Mouse (Mus musculus): ENCODE results near the gene BC051665.
A peak's percentile ranks its signal among the peaks of the same experiment; 100 is the strongest.

BC051665 gene

DNA sequence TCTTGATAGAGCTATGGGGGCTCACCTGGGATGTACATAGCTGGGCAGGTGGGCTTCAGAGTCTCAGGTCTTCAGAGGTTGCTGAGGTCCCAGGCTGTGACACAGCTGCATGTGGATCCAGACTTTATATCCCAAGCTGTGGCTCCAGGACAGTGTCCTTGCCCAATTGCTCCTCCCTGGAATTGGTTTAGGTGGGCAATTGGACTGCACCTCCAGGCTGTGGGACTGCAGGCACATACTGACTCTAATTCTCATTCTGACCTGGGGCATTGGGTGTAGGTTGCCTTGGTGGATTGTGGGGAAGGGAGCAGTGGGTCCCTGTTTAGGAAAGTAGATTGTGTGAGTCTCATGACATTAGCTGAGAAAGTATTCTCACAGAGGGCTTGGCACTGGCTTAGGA, at the start of gene BC051665:
BC051665 (minus strand) TSS at position 101 of the 400 bp plus-strand sequence.
- DNase-seq (ENCODE audit: low spot score) = no peak

DNA sequence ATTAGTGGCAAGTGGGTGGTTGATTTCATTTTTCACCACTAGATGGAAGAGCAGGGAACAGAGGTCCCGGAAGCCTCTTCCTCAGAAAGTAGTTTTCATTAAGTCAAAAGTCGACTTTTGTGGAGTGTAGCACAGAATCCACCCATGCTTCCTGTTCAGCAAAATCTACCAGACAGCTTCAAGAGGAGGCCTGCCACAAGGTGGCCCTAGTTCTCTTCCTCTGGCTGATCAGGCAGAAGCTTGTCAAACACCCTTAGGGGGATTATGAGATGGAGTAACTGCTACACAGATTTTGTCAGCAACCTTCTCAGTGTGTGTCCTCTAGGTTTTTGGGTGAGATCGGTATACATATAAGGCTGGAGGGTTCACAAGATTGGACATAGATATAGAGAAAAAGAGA, 39.9 kb upstream of the BC051665 start:
- DNase-seq (ENCODE audit: low spot score) = peak; percentile 70

DNA sequence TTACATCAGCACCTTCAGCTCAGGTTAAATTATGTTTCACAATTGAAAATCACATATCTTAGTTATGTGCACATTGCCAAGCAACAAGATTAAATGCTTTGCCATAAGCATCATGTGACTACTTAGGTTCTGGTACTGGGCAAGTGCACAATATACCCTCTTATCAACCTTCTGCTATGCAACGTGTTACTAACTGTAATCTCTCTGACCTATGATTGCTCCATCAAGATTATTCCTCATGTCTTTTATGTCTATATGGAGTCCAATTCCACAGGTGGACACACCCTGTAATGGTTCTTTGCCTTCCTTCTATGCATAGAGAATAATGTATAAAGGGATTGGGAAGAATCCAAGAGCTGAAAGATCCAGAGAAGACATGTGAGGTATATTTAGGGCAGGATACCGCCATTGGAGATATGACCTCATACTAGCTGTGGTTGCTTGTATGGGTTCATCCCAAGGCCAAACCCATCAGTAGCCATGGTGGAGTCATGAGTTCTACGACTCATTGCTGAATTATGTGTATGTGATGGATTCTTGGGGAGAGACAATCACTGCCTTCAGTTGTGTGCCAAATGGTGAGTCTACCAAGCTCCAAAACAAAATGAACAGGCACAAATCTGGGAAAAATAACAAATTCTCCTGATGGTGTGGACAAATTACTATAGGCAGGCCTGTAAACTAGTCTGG, 34.5 kb upstream of the BC051665 start:
- no peak for DNase-seq (ENCODE audit: low spot score)

DNA sequence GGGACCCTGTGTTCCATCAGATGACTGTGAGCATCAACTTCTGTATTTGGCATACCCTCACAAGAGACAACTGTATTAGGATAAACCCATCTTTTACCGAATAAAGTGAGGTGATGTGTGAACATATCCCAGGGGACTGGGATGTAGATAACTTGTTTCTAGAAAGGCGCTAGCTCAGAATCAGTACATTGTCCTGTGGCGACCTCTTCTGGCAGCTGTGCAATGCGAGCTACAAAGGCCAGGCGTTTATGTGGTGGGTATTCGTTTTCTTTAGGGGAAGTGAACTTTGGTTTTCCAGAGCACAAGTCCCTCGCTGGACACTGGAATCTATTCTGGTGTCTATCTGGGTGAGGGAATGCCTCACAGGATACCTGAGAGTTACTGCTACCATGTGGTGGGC, 33.3 kb upstream of the BC051665 start:
- no peak for DNase-seq (ENCODE audit: low spot score)

DNA sequence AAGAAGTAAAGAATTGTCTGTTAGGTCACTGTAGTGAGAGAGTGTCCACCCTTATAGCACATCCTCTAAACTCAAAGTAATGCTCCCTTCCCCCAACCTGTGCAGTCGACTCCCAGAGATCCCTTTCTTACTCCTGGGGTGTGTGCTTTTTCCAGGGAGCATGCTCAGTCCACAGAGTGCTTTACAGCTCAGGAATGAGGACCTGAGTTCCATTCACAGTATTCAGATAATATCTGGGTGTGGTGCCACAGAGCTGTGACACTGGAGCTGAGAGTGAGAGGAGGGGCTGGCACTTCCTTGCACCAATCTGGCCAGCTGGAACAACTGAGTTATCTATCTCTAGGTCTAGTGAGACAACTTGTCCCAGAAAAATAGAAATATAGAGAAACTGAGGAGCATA, 27.6 kb upstream of the BC051665 start:
- no peak for DNase-seq (ENCODE audit: low spot score)

DNA sequence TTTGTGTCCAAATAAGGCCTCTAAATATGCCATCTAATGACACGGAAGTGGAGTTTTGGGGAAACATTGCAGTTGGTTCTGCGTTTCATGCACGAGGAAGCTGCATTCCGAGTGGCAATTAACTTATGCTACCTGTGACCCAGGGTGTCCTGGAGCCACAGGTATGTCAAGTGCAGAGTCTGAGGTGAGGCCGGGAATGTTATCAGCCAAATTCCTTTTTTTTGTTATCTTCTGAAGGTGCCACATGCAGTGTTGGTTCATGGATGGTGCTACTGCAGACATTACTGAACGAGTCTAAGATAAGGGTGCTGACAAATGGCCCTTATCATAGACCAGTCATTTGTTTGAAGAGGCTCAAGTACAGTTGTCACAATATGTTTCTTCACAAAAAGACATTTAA, 26.6 kb upstream of the BC051665 start:
- DNase-seq (ENCODE audit: low spot score) = no peak

DNA sequence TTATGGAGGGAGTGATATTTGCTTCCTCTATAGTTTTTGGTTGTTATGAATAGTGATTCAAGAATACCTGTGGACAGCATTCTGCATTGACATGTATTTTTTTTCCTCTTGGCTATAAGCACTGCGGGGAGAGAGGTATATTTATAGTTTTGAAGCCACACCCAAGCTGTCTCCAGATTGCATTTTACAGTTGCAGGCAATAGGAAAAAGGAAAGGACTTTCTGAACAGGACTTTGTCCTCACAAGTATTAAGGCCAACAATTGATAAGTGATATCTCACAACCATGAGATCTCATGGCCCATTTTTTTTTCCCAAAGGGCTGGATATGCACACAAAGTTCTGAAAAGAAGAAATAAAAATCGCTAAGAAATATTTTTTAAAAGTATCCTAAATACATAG, 23.5 kb upstream of the BC051665 start:
- no peak for DNase-seq (ENCODE audit: low spot score)

DNA sequence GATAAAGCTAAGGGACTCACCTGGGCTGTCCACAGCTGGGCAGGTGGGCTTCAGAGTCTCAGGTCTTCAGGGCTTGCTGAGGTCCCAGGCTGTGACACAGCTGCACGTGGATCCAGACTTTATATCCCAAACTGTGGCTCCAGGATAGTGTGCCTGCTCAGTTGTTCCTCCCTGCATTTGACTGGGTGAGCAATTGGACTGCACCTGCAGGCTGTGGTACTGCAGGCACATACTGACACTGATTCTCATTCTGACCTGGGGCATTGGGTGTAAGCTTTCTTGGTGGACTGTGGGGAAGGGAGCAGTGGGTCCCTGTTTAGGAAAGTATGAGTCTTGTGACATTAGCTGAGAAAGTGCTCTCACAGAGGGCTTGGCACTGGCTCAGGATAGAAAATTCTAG, 16.6 kb upstream of the BC051665 start, which contains the start of gene Ctsll3:
Ctsll3 (minus strand) TSS at position 101 of the 400 bp plus-strand sequence.
- no peak for DNase-seq (ENCODE audit: low spot score)

DNA sequence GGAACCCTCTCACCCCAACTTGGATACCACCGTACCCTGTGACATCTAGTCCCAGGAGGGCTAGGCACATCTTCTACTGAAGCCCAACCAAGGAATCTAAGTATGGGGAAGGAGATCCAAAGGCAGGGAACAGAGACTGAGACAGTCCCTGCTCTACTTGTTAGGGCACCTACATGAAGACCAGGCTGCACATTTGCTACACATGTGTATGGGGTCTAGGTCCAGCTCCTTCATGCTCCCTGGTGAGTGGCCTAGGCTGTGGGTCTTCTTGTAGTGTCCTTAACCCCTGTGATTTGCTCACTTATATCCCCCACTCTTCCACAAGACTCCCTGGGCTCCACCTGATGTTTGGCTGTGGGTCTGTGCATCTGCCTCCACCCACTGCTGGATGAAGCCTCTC, 3.3 kb upstream of the BC051665 start:
- DNase-seq (ENCODE audit: low spot score) = no peak

DNA sequence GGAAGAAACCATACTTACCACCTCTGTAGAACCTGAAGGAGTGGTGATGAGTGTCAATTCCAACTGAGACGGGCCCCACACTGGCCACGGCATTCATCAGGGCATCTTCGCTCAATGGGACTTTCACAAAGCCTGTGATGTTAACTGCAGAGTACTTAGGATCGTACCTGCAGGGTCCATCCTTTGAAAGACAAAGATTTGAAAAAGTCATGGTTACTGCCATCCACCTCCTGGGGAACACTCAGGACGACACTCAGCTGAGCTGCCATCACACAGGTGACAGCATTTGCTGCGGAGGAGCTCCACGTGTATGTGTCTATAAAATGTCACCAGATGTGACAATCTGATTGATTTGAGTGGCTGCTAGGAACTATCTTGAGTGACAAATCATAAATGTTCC, 2.9 kb downstream of the BC051665 start:
- no peak for DNase-seq (ENCODE audit: low spot score)

DNA sequence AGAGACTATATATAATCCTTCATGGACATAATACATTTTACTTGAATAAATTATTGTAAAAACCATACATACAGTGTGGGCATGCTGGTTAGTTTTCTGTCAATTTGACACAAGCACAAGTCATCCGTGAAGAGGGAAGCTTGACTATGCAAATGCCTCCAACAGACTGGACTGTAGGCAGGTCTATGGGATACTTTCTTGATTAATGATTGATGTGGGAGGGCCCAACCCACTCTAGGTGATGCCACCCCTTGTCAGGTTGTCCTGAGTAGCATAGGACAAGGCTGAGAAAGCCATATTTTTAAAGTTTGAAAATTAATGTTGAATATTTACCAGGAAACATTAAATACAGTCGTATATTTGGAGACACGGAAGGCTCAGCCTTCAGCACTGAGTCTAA, 5.6 kb downstream of the BC051665 start:
- DNase-seq (ENCODE audit: low spot score) = no peak

DNA sequence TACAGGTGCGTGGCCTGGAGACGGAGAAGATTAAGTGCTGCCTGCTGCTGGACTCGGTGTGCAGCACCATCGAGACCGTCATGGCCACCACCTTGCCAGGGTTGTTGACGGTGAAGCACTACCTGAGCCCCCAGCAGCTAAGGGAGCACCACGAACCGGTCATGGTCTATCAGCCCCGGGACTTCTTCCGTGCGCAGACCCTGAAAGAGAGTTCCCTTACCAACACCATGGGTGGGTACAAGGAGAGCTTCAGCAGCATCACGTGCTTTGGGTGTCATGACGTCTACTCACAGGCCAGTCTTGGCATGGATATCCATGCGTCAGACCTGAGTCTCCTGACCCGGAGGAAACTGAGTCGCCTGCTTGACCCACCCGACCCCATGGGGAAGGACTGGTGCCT, 25.0 kb downstream of the BC051665 start:
- DNase-seq (ENCODE audit: low spot score) = no peak

DNA sequence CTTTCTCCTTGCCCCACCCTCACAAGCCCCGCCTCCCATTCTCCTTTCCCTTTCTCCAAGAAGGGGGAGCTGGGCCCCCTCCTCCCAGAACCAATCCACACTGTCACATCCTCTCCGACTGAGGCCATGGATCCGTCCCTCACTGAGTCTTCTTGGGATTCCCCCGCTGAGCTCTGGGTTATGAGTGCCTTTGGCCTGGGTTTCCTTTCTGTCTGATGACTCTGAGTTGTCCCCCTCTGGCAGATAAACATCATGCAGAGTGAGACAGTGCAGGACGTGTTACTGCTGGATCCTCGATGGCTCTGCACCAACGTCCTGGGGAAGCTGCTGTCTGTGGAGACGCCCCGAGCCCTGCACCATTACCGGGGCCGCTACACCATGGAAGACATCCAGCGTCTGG, 25.8 kb downstream of the BC051665 start:
- DNase-seq (ENCODE audit: low spot score) = no peak

DNA sequence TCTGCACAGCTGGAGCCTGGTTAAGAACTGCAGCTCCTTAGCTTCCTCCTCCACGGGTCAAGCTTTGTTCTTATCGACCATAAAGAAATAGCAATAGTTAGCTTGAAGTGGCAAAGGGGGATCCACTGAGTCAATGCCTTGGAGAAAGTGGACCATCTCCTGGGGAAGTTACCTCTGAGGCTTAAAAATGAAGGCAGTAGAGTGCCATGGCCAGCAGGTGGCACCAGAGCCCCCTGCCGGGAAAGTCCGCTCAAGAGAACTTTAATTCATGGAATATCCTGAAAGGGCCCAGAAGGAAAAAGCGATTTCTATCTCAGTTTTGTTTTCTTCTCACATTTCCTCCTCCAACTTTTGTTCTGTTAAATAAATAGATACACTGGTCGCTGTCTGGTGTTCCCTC, 27.0 kb downstream of the BC051665 start:
- DNase-seq (ENCODE audit: low spot score) = peak; percentile 13

DNA sequence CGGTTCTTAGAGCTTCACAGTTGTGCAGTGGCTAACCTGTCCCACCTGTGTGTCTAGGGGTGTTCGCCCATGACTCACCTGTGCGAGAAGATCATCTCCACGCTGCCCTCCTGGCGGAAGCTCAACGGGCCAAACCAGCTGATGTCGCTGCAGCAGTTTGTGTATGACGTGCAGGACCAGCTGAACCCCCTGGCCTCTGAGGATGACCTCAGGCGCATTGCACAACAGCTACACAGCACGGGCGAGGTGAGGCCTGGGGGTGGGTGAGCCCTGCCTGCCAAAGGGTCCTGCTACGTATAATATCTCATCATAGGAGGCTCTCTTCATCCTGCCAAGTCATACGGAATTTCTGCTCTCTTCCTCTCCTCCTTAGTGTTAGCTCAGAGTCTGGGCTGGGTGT, 28.9 kb downstream of the BC051665 start:
- no peak for DNase-seq (ENCODE audit: low spot score)

DNA sequence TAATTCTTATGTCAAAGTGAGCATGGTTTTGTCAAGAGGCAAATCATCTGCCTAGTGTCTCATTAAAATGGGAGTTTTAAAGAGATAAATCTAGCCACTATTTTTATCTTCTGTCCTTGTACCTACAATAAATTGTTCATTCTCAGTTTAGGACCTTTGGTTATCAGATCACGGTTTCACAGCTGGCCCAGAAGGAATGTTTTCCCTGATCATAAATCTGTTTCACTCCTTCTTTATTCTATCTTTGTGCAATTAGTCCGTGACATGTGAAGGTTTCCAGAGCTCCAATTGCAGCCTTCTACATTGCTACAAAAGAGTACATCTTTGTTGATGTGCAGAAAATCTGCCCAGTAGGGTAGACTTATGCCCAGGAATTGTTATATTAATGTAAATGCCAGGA, 30.9 kb downstream of the BC051665 start:
- DNase-seq (ENCODE audit: low spot score) = no peak

DNA sequence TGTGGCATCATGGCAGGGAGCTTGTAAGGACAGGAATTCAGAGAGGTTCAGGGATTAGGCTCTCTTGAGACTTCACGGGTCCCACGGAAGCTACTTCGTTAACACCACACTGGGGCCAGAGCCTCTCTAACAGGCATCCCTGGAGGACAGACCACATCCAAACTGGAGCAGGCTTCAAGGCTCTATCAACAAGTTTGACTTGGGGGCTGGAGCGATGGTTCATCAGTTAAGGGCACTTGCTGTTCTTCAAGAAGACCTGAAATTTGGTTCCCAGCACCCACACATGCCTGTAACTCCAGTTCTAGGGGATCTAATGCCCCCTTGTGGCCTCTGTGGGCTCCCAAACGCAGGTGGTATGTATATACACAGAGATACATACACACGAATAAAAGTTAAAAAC, 32.9 kb downstream of the BC051665 start:
- DNase-seq (ENCODE audit: low spot score) = no peak

DNA sequence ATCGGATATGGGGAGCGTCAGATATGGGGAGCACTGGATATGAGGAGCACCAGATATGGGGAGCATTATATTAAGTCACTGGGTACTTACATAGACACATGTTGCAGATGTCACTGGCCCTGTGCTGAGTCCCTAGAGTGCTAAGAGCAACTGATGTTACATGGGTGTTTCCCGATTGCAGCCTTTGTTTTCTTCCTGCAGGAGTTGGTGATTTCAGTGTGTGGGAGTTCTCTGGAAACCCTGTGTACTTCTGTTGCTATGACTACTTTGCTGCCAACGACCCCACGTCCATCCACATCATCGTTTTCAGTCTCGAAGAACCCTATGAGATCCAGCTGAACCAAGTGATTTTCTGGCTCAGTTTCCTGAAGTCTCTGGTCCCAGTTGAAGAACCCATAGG, 35.2 kb downstream of the BC051665 start:
- DNase-seq (ENCODE audit: low spot score) = no peak

DNA sequence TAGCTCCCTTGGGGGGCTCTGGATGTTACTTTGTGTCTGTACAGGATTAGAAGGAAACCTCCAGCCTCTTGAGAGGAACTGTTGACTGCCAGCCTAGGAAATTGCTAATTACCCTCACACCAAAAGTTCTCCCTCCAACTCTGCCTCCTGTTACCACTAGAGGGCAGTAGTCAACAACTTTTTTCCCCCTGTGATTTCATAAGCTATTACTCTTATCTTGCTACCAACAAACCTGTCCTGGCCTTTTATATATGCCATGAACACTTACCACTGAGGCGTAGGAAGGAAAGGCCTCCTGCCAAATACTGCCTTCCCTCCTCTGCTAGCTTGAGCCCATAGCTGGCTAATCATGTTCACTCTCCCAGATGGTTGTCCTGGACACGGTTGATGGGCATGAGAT, 37.6 kb downstream of the BC051665 start:
- no peak for DNase-seq (ENCODE audit: low spot score)

DNA sequence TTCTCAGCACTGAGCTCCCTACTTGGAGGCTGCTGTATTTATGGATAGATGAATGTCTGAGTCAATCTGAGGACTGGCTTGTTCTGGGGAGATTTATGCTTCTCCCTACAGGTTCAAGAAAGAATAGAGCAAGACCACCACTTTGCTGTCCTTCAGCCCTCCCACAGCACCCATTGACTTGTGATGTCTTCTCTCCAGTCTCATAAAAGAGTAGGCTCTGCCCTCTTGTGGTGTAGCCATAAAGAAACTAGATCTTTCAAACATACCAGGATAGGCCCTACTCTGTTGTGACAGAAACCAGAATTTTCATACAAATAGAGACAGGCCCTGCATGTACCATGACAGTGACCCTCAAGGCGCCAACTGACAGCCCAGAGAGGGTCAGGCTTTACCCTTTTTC, 39.0 kb downstream of the BC051665 start:
- DNase-seq (ENCODE audit: low spot score) = no peak

DNA sequence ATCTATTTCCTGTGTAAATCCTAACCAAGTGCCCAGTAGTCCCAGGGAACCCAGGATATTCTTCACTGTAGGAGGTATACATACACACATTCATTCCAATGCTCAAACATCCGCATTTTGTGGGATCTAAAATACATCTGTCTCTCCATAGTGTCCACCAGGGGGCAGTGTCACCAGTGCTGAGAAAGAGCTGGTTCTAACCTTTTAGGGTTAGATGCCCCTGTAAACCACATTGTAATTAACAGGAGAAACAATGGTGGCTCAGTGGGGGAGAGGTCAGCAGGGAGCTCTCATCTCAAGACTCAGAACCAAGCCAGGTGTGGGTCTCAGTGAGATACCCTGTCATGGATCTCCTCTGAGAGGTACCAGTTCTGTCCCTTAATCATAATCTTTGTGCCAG, 39.9 kb downstream of the BC051665 start:
- DNase-seq (ENCODE audit: low spot score) = no peak

DNA sequence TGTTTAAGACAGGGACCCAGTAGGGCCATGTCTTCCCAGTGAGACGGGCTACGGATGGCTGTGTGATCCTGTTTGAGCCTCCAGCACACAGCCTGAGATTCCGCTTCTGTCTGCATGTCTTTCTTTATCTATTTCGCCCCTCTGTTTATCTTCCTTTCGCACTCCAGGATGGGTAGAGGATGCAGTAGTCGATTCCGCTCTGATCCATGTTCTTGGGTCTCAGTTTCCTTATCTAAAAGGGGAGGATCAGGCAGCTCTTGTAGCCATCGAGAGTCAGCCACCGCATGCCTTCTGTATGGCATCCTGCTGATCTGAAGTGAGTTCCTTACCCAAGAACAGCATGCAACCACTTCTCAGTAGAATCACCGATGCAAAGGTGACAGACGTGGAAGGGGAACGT, 40.8 kb downstream of the BC051665 start:
- no peak for DNase-seq (ENCODE audit: low spot score)

DNA sequence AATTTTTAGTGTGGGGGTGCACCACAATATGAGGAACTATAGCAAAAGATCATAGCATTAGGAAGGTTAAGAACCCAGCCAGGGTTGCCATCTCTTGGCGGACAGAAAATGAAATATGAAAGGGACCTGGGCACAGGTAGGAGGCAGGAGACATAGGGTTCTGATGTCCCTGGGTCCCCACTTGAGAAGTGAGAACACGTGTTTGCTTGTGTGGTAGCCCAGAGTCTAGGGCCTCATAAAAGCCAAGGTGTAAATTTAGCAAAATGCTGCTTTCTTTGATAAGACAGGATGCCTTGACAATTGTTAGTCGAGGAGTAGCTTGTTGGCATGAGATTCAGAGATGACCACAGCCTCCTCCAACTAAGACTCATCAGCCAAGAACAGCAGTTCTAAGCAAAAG, 41.4 kb downstream of the BC051665 start:
- no peak for DNase-seq (ENCODE audit: low spot score)

DNA sequence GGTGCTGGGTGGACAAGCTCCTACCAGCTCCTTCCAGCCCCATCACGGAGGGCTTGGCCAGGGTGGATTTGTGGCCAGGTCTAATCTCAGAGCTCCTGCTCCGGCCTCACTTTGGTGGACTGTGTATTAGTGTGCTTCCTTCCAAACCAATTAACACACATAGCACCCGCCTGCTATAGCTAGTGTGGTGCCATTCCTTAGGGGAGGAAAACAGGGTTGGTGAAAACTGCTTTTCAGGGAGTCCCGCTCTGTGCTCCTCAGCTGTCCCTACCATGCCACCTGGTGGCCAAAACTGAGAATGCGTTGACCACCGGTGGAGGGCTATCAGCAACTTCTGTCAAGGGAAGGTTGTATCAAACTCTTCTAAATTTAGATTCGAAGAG, 42.1 kb downstream of the BC051665 start:
- peak; percentile 58 for DNase-seq (ENCODE audit: low spot score)
